Mouse (Mus musculus) hindbrain, embryonic 13.5 days (tissue): Measurements from ENCODE around the gene Prkca. TPM values are rescaled to one million over a fixed set of nuclear protein-coding genes. Genes with fewer than 3 reads are reported as not detected.
A peak's percentile ranks its signal among the peaks of the same experiment; 100 is the strongest.

Experiments used
- ATAC-seq: fragments of 200-750 bp; cut with Nextera tagmentation; 2 replicates; pipeline ENCODE4 v1.8.0; 2017; ENCODE audit warnings: moderate TSS enrichment; ENCODE audit not compliant: low FRiP score
- H3K27ac ChIP-seq: fragments of 300-500 bp; sonication (generic); 2 replicates; pipeline ENCODE4 v1.5.1; 2015; ENCODE audit warnings: inconsistent platforms, mild to moderate bottlenecking, moderate library complexity
- H3K27me3 ChIP-seq: fragments of 300-500 bp; sonication (generic); 2 replicates; pipeline ENCODE4 v1.6.1; 2015; ENCODE audit warnings: mild to moderate bottlenecking, inconsistent platforms
- H3K36me3 ChIP-seq: fragments of 300-500 bp; sonication (generic); 2 replicates; pipeline ENCODE4 v1.6.1; 2015; ENCODE audit warnings: mild to moderate bottlenecking, inconsistent platforms
- H3K4me1 ChIP-seq: fragments of 300-500 bp; sonication (generic); replicated peaks from 2 replicates; pipeline ENCODE4 v1.6.1; 2015; ENCODE audit warnings: inconsistent platforms
- H3K4me2 ChIP-seq: fragments of 300-500 bp; sonication (generic); 2 replicates; pipeline ENCODE4 v1.6.1; 2015; ENCODE audit warnings: inconsistent platforms, mild to moderate bottlenecking, moderate library complexity
- H3K4me3 ChIP-seq: fragments of 300-500 bp; sonication (generic); 2 replicates; pipeline ENCODE4 v1.5.1; 2015; ENCODE audit warnings: mild to moderate bottlenecking, inconsistent platforms
- H3K9ac ChIP-seq: fragments of 300-500 bp; sonication (generic); 2 replicates; pipeline ENCODE4 v1.6.1; 2015; ENCODE audit warnings: mild to moderate bottlenecking, inconsistent platforms
- H3K9me3 ChIP-seq: fragments of 300-500 bp; sonication (generic); 2 replicates; pipeline ENCODE4 v1.6.1; 2016; ENCODE audit warnings: inconsistent platforms
- WGBS: fragments of 180-500 bp; shearing (Covaris S2); methylation state at CpG from one replicate; pipeline ENCODE4 v1.1.7; 2015; 5-methylcytosine and 5-hydroxymethylcytosine counted together
- polyA plus RNA-seq: library from polyadenylated mRNA; unstranded; fragments of >200 nt; fragmentation: Nextera tagmentation; extraction: Ambion mirVana; gene quantifications from 2 replicates; pipeline ENCODE4 v1.2.1, GENCODE M21; 2015

Prkca gene
- polyA plus RNA-seq, 1 experiment from 2014 or later = 7.7 TPM

- H3K4me3 ChIP-seq = no peak overlapping the region
- 71% methylated on average over 3 of the region's 3 CpGs for WGBS
- no peaks in the 10 kb centered on the region for H3K36me3 ChIP-seq
- no peaks in the 10 kb centered on the region for H3K9me3 ChIP-seq
- ATAC-seq = no peak
- H3K4me2 ChIP-seq = no peak overlapping the region
- no peaks in the 10 kb centered on the region for H3K27me3 ChIP-seq
- H3K27ac ChIP-seq = no peak overlapping the region
- H3K9ac ChIP-seq = 0 out of 2 replicates have a peak overlapping the region, but pooled peaks have one; percentile 29
- peaks cover 16% of the 10 kb centered on the region for H3K4me1 ChIP-seq
Observed at GRCm38 (mm10) chr11:108334658-108335057, 9.1 kb downstream of the Prkca start.

- Histone ChIP-seq H3K4me2 (no peak overlapping the region), H3K27me3 (no peaks in the 10 kb centered on the region), H3K9ac (peak overlapping the region; percentile 29; the same call in 1 of the 2 replicates), H3K4me1 (peaks cover 19% of the 10 kb centered on the region), H3K36me3 (no peaks in the 10 kb centered on the region), H3K27ac (no peak overlapping the region), H3K9me3 (no peaks in the 10 kb centered on the region), H3K4me3 (no peak overlapping the region)
- no peak for ATAC-seq
- 51% methylated on average over 8 of the region's 8 CpGs for WGBS
Observed at GRCm38 (mm10) chr11:108333583-108334379, 9.9 kb downstream of the Prkca start.

GRCm38 (mm10) chr11:108333006-108333405, 10.7 kb downstream of the Prkca start:
- Histone ChIP-seq H3K36me3 (no peaks in the 10 kb centered on the region), H3K9ac (no peak overlapping the region), H3K9me3 (no peaks in the 10 kb centered on the region), H3K27me3 (no peaks in the 10 kb centered on the region), H3K4me3 (no peak overlapping the region), H3K4me2 (no peak overlapping the region), H3K27ac (no peak overlapping the region), H3K4me1 (peaks cover 19% of the 10 kb centered on the region)
- WGBS = 63% methylated on average over 5 of the region's 5 CpGs
- ATAC-seq = no peak

GRCm38 (mm10) chr11:108330818-108331217, 12.9 kb downstream of the Prkca start:
- H3K4me1 ChIP-seq = peaks cover 19% of the 10 kb centered on the region
- H3K9ac ChIP-seq = no peak overlapping the region
- H3K4me3 ChIP-seq = no peak overlapping the region
- 86% methylated on average over 11 of the region's 11 CpGs for WGBS
- no peaks in the 10 kb centered on the region for H3K36me3 ChIP-seq
- H3K27me3 ChIP-seq = no peaks in the 10 kb centered on the region
- no peaks in the 10 kb centered on the region for H3K9me3 ChIP-seq
- H3K27ac ChIP-seq = no peak overlapping the region
- H3K4me2 ChIP-seq = no peak overlapping the region
- ATAC-seq = no peak

- Histone ChIP-seq H3K27ac (no peak overlapping the region), H3K27me3 (no peaks in the 10 kb centered on the region), H3K4me1 (0 out of 2 replicates have a peak, but pooled peaks cover 3% of the 10 kb centered on the region), H3K4me3 (no peak overlapping the region), H3K4me2 (no peak overlapping the region), H3K36me3 (no peaks in the 10 kb centered on the region), H3K9me3 (no peaks in the 10 kb centered on the region), H3K9ac (no peak overlapping the region)
- WGBS = 88% methylated on average over 8 of the region's 8 CpGs
- no peak for ATAC-seq
Observed at GRCm38 (mm10) chr11:108325943-108326342, 17.8 kb downstream of the Prkca start.

- Histone ChIP-seq H3K9me3 (no peaks in the 10 kb centered on the region), H3K36me3 (no peaks in the 10 kb centered on the region), H3K4me1 (0 out of 2 replicates have a peak, but pooled peaks cover 3% of the 10 kb centered on the region), H3K4me3 (no peak overlapping the region), H3K9ac (no peak overlapping the region), H3K27ac (no peak overlapping the region), H3K27me3 (no peaks in the 10 kb centered on the region), H3K4me2 (no peak overlapping the region)
- 91% methylated on average over 2 of the region's 2 CpGs for WGBS
- ATAC-seq = no peak
Observed at GRCm38 (mm10) chr11:108322156-108322555, 21.6 kb downstream of the Prkca start.

- Histone ChIP-seq H3K36me3 (no peaks in the 10 kb centered on the region), H3K9ac (no peak overlapping the region), H3K4me2 (no peak overlapping the region), H3K4me3 (no peak overlapping the region), H3K27me3 (no peaks in the 10 kb centered on the region), H3K27ac (no peak overlapping the region), H3K9me3 (no peaks in the 10 kb centered on the region), H3K4me1 (0 out of 2 replicates have a peak, but pooled peaks cover 3% of the 10 kb centered on the region)
- no peak for ATAC-seq
- WGBS = 88% methylated on average over 7 of the region's 7 CpGs
Observed at GRCm38 (mm10) chr11:108320561-108320960, 23.2 kb downstream of the Prkca start.

GRCm38 (mm10) chr11:108319162-108319561, 24.6 kb downstream of the Prkca start:
- Histone ChIP-seq H3K27me3 (no peaks in the 10 kb centered on the region), H3K27ac (no peak overlapping the region), H3K9me3 (no peaks in the 10 kb centered on the region), H3K9ac (no peak overlapping the region), H3K36me3 (no peaks in the 10 kb centered on the region), H3K4me1 (0 out of 2 replicates have a peak, but pooled peaks cover 3% of the 10 kb centered on the region), H3K4me3 (no peak overlapping the region), H3K4me2 (no peak overlapping the region)
- ATAC-seq = no peak
- 86% methylated on average over 11 of the region's 11 CpGs for WGBS

- H3K27me3 ChIP-seq = no peaks in the 10 kb centered on the region
- H3K9ac ChIP-seq = no peak overlapping the region
- no peaks in the 10 kb centered on the region for H3K36me3 ChIP-seq
- no peak overlapping the region for H3K27ac ChIP-seq
- H3K4me2 ChIP-seq = no peak overlapping the region
- 87% methylated on average over 6 of the region's 6 CpGs for WGBS
- ATAC-seq = no peak
- H3K9me3 ChIP-seq = no peaks in the 10 kb centered on the region
- no peak overlapping the region for H3K4me3 ChIP-seq
- H3K4me1 ChIP-seq = 0 out of 2 replicates have a peak, but pooled peaks cover 3% of the 10 kb centered on the region
Observed at GRCm38 (mm10) chr11:108317878-108318277, 25.9 kb downstream of the Prkca start.

GRCm38 (mm10) chr11:108315736-108316135, 28.0 kb downstream of the Prkca start:
- 85% methylated on average over 7 of the region's 7 CpGs for WGBS
- Histone ChIP-seq H3K36me3 (no peaks in the 10 kb centered on the region), H3K9me3 (no peaks in the 10 kb centered on the region), H3K4me3 (no peak overlapping the region), H3K27me3 (no peaks in the 10 kb centered on the region), H3K27ac (no peak overlapping the region), H3K9ac (no peak overlapping the region), H3K4me1 (0 out of 2 replicates have a peak, but pooled peaks cover 3% of the 10 kb centered on the region), H3K4me2 (no peak overlapping the region)
- no peak for ATAC-seq

GRCm38 (mm10) chr11:108312516-108312915, 31.2 kb downstream of the Prkca start:
- no peak overlapping the region for H3K27ac ChIP-seq
- H3K4me3 ChIP-seq = no peak overlapping the region
- no peaks in the 10 kb centered on the region for H3K27me3 ChIP-seq
- H3K4me2 ChIP-seq = no peak overlapping the region
- no peaks in the 10 kb centered on the region for H3K36me3 ChIP-seq
- ATAC-seq = no peak
- H3K9me3 ChIP-seq = no peaks in the 10 kb centered on the region
- no peaks in the 10 kb centered on the region for H3K4me1 ChIP-seq
- 83% methylated on average over 5 of the region's 5 CpGs for WGBS
- no peak overlapping the region for H3K9ac ChIP-seq

- Histone ChIP-seq H3K4me3 (no peak overlapping the region), H3K9ac (no peak overlapping the region), H3K4me1 (no peaks in the 10 kb centered on the region), H3K36me3 (no peaks in the 10 kb centered on the region), H3K27me3 (no peaks in the 10 kb centered on the region), H3K27ac (no peak overlapping the region), H3K4me2 (no peak overlapping the region), H3K9me3 (no peaks in the 10 kb centered on the region)
- 79% methylated on average over 2 of the region's 2 CpGs for WGBS
- ATAC-seq = no peak
Observed at GRCm38 (mm10) chr11:108311912-108312311, 31.8 kb downstream of the Prkca start.

GRCm38 (mm10) chr11:108309791-108310190, 33.9 kb downstream of the Prkca start:
- Histone ChIP-seq H3K4me2 (no peak overlapping the region), H3K27me3 (no peaks in the 10 kb centered on the region), H3K9ac (no peak overlapping the region), H3K4me1 (no peaks in the 10 kb centered on the region), H3K36me3 (no peaks in the 10 kb centered on the region), H3K9me3 (no peaks in the 10 kb centered on the region), H3K27ac (no peak overlapping the region), H3K4me3 (no peak overlapping the region)
- 86% methylated on average over 5 of the region's 5 CpGs for WGBS
- ATAC-seq = no peak
